Mouse (Mus musculus) adrenal gland, postnatal 10 days (tissue): Measurements from ENCODE around the gene Maz. TPM values are rescaled to one million over a fixed set of nuclear protein-coding genes. Genes with fewer than 3 reads are reported as not detected.

Experiments used
- microRNA-seq: library from miRNA; unstranded; fragments of <30 nt; microRNA quantifications from one replicate; pipeline ENCODE4 v1.2.0, GENCODE M21; 2021
- total RNA-seq, 2 experiments: library from RNA; stranded (reverse); gene quantifications; 2 replicates each; pipeline ENCODE4 v1.2.3; 2021

Gene Maz
- total RNA-seq, 2 experiments from 2014 or later = 135 to 159 TPM

Small RNA genes lying within 50 kb of the gene (microRNA-seq; reads per million reads assigned to microRNA genes)
- not detected for gene Gm44343

Other genes with a start within 250 kb of the Maz start
- gene Tbx6, start 245.6 kb downstream of the Maz start, total RNA-seq = 1 to 10 TPM in 1 of 2 experiments, under 1 TPM in 1; 0.60 to 1.2 TPM
- 100 to 1,000 TPM; 103 to 107 TPM for gene Ppp4c, start 234.5 kb downstream of the Maz start, total RNA-seq
- 10 to 100 TPM; 29.0 to 36.1 TPM for gene Fam57b, start 229.4 kb downstream of the Maz start, total RNA-seq
- gene 4930451I11Rik, start 195.4 kb downstream of the Maz start, total RNA-seq = not detected
- 1 to 10 TPM in 1 of 2 experiments, under 1 TPM in 1; 0.82 to 1.0 TPM for gene Doc2a, start 179.6 kb downstream of the Maz start, total RNA-seq
- 10 to 100 TPM; 21.2 to 28.6 TPM for gene Hirip3, start 165.1 kb downstream of the Maz start, total RNA-seq
- 10 to 100 TPM; 35.4 to 45.6 TPM for gene Ino80e, start 164.7 kb downstream of the Maz start, total RNA-seq
- 10 to 100 TPM; 69.7 to 85.8 TPM for gene Taok2, start 142.3 kb downstream of the Maz start, total RNA-seq
- gene Tmem219, start 104.1 kb downstream of the Maz start, total RNA-seq = 10 to 100 TPM; 32.1 to 32.3 TPM
- gene Kctd13, start 98.2 kb downstream of the Maz start, total RNA-seq = 10 to 100 TPM; 18.4 to 23.0 TPM
- 1 to 10 TPM; 1.9 to 2.0 TPM for gene Asphd1, start 77.5 kb downstream of the Maz start, total RNA-seq
- gene Sez6l2, start 76.5 kb downstream of the Maz start, total RNA-seq = 10 to 100 TPM; 38.8 to 58.2 TPM
- gene Cdipt, start 51.1 kb downstream of the Maz start, total RNA-seq = 10 to 100 TPM; 70.6 to 76.4 TPM
- 1 to 10 TPM; 1.6 to 2.7 TPM for gene Cdiptos, start 50.9 kb downstream of the Maz start, total RNA-seq
- gene Mvp, start 12.4 kb downstream of the Maz start, total RNA-seq = 10 to 100 TPM; 55.7 to 60.9 TPM
- not detected for gene Pagr1b, start 10.6 kb downstream of the Maz start, total RNA-seq
- 10 to 100 TPM; 10.1 to 19.1 TPM for gene Pagr1a, start 9.7 kb downstream of the Maz start, total RNA-seq
- 10 to 100 TPM; 17.7 to 22.5 TPM for gene Gm42742, start 5.9 kb downstream of the Maz start, total RNA-seq
- 1 to 10 TPM; 3.1 to 5.8 TPM for gene Prrt2, start 5.8 kb downstream of the Maz start, total RNA-seq
- gene Kif22, start 15.4 kb upstream of the Maz start, total RNA-seq = 10 to 100 TPM; 21.6 to 28.7 TPM
- under 1 TPM in 1 of 2 experiments, not detected in 1; 0.51 TPM for gene Zg16, start 60.3 kb upstream of the Maz start, total RNA-seq
- 1 to 10 TPM; 3.3 TPM for gene AI467606, start 64.3 kb upstream of the Maz start, total RNA-seq
- 10 to 100 TPM in 1 of 2 experiments, 1 to 10 TPM in 1; 7.6 to 20.7 TPM for gene Qprt, start 95.2 kb upstream of the Maz start, total RNA-seq
- 1 to 10 TPM; 3.2 to 3.3 TPM for gene Spn, start 110.8 kb upstream of the Maz start, total RNA-seq
- 10 to 100 TPM; 50.9 to 54.9 TPM for gene Cd2bp2, start 169.0 kb upstream of the Maz start, total RNA-seq
- gene Tbc1d10b, start 181.4 kb upstream of the Maz start, total RNA-seq = 10 to 100 TPM; 39.0 to 40.5 TPM
- 1,000 to 10,000 TPM in 1 of 2 experiments, 100 to 1,000 TPM in 1; 678 to 2,339 TPM for gene Mylpf, start 181.9 kb upstream of the Maz start, total RNA-seq
- 10 to 100 TPM in 1 of 2 experiments, 1 to 10 TPM in 1; 9.2 to 13.4 TPM for gene Zfp553, start 206.0 kb upstream of the Maz start, total RNA-seq
- gene Sept1, start 206.1 kb upstream of the Maz start, total RNA-seq = 10 to 100 TPM; 17.6 to 17.8 TPM
- 10 to 100 TPM; 23.5 to 31.7 TPM for gene Zfp771, start 217.2 kb upstream of the Maz start, total RNA-seq
- 10 to 100 TPM; 60.7 to 65.0 TPM for gene Dctpp1, start 233.7 kb upstream of the Maz start, total RNA-seq
- gene Sephs2, start 247.0 kb upstream of the Maz start, total RNA-seq = 100 to 1,000 TPM; 189 to 268 TPM